Mouse (Mus musculus): ENCODE data around the gene Smg8. TPM values are rescaled to one million over a fixed set of nuclear protein-coding genes. Genes with fewer than 3 reads are reported as not detected.
"Not testable (repeated sequence)": the region's sequence is repeated elsewhere in the genome, so short reads cannot be mapped to it uniquely, and the experiment has no call there.

Smg8 gene
- total RNA-seq (2021) = 16.2 and 19.6 TPM in 2 replicates
- long read RNA-seq, transcript Smg8-201 (4 exons, 3,218 nt) = major isoform, 5 of 6 reads
- long read RNA-seq, partial matches to known transcripts = 1 of 6 reads
- long read RNA-seq, other reads (novel, unspliced or antisense) = 0 of 6 reads

DNA sequence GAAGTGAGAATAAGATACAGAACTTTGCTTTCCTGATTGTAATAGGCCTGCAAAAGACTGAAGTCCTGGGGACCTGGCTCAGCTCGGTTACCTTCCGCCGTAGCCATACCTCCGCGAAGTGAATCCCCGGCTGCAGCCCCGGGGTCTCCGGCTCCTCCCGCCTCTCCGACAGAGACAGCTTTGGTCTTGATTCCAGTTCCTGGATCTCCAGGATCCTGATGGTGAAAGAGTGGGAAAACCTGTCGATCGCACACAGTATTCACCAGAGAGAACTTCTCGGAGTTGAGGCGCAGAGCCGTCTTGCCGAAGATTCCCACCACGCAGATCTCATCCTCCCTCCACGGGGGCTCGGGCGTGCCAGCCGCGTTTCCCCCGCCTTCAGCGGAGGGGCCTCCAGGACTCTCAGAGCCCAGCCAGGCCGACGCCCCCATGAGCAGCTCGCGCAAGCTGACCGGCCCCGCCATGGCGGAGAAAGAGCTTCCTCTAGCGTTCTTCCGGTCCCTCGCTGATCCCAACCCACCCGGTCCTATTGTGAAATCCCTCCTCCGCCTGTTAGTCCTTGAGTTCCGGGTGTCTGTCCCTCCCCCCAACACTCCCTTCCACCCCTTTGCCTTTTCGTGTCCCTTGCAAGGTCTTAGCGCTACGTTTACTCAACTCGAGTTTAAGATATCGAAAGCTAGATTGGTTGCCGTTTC lies at the start of gene Smg8:
Gene Smg8 (minus strand): TSS at position 485 of the 695 bp plus-strand sequence.
- DNase-seq = peak; percentile 79

DNA sequence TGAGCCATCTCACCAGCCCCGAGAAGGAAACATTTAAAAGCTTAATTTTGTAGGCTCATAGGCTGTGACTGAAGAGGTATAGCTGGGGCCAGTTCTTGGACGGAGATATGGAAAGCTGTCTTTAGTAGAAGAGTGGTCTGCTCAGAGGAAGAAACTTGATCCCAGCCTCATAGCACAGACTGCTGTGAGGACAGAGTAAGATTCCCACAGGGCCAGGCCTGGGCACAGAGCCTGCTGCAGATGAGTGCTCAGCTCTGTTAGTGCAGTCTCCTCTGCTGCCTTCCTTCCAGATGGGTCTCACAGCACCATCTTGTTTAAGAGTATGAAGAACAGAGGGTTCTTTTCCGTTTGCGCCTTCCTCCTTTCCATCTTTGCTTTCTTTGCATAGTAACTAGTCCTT lies 49.7 kb upstream of the Smg8 start:
- no peak for DNase-seq

DNA sequence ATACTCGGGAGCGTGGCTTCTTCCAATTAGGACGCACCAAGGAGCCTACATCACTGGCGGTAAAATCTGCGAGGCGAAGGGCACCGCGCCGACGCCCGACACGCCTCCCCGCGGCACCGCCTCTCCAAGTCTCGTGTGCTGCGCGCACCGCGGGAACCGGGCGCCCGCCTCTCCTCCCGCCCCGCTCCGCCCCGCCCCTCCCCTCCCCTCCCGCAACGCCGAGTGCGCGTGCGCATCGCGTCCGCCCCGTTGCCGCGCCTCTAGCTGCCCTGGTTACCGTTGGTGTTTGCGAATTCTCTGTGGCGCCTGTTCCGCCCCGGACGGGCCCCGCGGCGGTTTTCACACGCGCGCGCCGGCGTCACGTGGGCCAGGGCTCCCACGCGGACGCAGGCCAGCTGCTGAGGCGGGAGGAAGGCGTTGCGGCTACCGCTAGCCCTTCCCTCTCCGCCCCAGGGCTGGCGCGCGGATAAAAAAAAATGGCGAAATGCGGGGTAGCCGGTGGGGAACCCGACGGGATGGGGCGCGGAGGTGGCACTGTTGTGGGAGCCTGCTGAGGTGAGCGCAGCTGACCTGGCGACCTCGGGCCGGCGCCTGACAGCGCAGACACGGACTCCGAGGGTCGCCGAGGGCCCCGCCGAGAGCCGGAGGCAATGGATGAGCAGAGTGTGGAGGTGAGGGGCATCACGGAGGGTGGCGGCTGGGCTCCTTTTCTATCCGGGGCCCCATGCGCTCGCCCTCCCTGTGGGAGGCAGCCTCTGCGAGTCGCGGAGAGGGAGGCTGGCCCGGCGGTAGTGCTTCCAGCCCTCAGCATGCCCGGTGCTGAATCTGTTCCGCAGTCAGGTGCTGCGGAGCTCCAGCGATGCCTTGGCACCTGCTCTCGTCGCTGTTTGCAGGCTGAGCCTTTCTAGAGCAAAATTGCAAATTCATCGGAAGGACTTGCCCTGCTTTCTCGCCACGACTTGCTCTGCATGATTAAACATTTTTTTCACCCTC lies 40.5 kb upstream of the Smg8 start, which contains the start of gene Trim37:
Gene Trim37 (plus strand): TSS at position 254 of the 993 bp plus-strand sequence.
- DNase-seq = peak; percentile 88

DNA sequence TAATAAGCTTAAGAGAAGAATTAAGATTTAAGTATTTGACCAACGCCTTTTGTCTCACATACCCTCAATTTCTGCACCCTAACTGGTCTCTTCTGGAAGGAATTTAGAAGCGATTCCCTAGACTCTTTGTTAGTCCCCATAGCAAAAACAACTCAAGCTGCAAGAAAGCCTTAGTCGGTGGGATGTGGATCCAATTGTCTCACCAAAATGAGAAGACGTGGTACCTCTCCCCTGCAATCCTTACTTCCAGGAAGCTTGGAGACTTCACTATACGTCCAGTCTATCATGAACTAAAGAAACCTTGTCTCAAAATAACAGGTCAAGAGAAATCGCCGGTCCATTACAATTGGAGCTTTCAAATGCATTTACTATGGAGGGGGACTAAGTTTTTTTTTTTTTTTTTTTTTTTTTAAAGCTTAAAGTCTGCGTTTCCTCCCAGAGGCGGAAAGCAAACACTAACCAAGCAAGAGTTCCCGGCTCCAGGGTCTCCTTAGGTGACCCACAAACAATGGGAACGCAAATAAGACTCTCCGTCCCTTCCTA lies 39.8 kb upstream of the Smg8 start:
- DNase-seq = no peak

DNA sequence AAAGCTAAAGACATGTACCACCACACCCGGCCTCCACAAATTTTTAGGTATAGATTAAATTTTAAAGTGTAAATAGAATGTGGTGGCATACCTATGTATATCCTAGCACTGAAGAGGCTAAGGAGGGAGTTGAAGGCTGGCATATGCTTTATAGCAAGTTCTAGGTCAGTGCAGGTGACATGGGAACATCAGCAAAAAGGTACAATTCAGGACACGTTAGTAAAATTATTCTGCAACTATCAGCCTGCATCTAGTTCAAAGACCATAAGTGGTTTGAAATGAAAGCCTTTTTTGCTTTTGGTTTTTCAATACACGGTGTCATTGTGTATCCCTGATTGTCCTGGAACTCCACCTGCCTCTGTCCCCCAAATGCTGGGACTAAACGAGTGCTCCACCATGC lies 39.0 kb upstream of the Smg8 start:
- DNase-seq = no peak

DNA sequence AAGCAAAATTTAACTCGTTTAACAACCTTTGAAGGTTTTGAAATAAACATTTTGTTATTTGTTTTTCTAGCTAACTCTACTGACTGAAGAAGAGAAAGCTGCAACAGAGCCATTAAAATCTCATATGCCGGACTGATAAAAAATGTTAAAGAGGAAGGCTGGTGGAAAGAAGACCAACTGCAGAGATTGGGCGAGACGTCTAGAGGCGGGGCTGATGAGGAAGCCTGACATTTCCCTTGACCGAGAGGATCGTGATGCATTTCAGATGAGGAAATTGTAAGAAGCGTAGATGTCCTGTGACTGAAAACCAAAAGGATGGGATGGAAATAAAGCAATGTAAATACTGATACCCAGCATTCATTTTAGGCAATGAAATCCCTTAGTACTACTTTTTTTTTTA lies 35.3 kb upstream of the Smg8 start:
- no peak for DNase-seq

DNA sequence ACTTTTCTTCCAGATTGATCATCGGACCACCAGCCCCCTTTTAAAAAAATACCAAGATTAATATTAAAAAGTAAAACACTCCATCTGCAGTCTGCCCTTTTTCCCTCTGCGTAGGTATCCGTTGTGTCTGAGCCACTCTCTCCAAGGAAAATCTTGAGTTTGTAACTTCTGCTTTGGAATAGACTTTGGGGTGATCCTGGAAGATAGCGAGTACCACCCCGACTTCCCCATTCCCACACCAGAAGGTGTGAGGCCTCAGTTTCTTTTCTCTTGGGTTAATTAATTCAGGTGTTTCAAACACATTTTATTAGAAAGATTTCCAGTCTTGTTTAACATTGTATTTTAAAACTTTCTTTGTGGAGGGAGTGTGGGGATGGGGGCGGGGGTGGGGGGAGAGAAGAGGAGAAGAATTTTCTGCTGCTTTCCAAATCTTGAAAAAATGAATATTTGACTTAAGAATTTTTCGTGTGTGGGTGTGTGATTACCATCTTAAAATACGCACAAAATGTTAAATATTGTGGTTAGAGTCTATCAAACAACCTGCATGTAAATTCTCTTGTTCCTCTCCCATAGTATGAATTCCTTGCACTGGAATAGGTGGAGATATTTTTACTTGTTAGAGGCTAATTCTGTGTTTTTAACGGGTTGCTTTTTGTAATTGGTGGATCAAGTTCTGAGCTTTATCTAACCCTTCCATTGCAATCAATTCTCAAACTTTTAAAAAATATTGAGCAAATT lies 23.8 kb upstream of the Smg8 start:
- no peak for DNase-seq

DNA sequence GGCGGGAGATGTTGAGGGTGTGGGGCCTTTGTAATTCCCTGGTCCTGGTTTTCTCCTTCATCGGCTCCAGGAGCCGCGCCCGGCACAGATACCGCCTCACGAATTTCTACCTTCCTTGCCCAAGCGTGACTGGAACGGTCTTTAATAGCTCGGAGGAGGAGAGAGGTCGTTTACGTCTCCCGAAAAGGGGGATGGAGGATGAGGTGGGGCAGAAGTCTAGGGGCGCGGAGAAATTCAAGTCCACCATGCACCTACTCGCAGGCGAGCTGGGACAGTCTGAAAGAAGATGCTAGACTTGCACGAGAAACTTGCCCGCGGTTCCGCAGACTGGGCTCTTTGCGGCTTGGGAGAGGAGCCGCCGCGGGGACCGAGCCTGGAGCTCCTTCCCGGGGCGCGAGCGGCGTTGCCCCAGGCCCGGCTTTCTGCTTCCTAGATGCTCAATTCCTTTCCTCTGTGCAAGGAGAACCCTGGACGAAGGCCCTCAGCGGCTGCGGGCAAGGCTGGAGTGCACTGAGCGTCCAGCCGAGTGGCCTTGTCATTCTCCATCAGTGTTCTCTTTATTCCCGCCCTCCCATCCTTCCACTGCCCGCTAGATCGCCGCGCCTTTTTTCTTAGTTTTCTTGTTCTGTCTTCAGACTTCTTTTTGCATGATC lies 23.1 kb upstream of the Smg8 start:
- peak; percentile 26 for DNase-seq

DNA sequence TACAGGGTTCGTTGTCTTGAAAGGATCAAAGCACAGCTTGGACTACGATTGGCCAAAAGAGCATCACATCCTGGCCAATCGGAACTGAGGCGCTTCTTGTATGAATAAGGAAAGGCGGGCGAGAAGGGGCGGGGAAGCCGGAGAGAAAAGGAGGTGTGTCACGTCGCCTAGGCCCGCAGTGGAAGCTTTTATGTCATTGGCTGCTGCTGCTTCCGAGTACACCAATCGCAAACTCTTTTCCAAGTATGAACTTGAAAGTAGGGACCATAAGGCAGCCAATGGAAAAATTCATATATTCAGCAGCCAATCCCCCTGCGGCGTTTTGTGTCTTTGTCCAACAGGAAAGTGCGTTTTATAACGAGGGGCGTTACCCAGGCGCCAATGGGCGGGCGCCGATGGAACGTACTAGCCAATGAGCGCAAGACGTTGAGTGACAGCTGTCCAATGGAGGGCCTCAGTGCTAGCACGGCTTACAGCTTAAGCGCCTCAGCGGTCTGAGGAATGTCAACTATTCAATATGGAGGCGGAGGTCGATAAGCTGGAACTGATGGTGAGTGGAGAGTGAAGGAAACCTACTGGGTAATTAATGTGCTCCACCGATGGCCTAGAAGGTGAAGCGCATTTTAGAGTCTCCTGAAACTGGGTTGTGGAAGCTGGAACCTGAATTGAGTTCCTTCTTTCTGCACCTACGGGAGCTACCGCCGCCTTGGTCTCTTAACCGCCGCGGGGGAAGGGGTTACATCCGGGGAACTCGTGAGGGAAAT lies 22.4 kb upstream of the Smg8 start, which contains the start of gene Ska2:
Gene Ska2 (plus strand): TSS at position 480 of the 764 bp plus-strand sequence.
- DNase-seq = peak; percentile 94

DNA sequence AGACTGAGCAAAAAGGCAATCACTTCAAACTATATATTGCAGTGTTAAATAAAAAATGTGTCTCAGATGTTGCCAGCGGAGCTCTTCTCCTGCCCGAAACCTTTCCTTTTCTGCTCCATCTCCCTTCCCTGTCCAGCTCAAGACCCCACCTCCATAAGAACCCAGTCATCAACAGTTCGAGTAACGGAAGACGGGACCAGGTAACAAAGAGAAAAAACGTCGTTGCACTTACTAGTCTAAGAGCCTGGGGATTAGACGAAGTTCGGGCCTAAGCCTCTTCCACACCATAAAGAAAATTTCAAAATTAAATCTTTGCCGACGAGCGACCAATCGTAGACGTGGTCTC lies 21.8 kb upstream of the Smg8 start, which contains the start of gene Prr11:
Gene Prr11 (minus strand): TSS at position 300 of the 346 bp plus-strand sequence.
- DNase-seq = no peak

DNA sequence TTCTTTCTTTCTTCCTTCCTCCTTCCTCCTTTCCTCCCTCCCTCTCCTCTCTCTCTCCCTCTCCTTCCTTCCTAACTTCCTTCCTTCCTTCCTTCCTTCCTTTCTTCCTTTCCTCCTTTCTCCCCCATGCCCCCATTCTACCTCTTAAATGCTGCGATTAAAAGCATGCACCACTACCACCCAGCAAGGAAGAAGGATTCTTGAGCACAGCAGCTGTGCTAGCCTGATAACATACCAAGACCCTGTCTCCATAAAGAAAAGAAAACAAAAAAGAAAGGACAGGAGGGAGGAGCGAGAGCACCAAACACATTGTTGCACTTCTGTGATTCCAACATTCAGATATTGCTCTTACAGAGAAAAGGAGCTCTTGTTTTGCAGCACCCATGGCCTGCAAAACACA lies 568 bp upstream of the Smg8 start:
- DNase-seq = no peak

DNA sequence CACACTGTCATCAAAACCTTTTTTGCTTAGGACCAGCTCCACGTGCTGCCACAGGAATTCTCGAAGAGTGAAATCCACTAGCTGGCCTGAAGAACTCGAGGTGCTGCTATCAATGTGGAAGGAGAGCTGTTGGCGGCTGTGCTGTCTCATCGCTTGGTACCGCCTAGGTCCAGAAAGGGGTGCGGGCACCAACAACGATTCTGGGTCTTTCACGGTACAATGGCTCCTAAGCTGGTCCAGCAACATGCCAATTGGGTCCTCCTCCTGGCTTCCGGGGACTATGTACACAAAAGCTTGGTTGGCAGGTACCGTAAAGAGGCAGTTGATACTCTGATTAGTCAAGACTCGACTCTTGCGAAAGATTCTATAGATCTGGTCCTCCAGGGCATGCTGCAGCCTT lies 1.1 kb downstream of the Smg8 start:
- no peak for DNase-seq

DNA sequence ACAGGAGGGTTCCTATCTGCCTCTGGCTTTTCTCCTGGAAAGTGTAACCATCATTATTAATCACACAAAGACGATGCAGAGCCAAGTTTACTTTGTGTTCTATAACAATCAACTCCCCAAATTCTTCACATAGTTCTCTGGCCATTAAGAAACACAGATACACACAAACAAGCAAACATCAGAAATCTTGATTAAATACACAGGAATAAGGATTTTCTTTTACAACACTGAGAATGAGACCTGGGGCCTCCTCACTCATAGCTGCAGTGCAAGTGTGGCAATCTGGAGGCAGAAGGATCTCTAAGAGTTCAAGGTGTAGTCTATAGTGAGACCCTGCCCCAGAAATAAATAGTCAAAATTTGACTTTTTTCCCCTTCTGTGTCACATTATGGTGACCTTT lies 2.9 kb downstream of the Smg8 start:
- no peak for DNase-seq

DNA sequence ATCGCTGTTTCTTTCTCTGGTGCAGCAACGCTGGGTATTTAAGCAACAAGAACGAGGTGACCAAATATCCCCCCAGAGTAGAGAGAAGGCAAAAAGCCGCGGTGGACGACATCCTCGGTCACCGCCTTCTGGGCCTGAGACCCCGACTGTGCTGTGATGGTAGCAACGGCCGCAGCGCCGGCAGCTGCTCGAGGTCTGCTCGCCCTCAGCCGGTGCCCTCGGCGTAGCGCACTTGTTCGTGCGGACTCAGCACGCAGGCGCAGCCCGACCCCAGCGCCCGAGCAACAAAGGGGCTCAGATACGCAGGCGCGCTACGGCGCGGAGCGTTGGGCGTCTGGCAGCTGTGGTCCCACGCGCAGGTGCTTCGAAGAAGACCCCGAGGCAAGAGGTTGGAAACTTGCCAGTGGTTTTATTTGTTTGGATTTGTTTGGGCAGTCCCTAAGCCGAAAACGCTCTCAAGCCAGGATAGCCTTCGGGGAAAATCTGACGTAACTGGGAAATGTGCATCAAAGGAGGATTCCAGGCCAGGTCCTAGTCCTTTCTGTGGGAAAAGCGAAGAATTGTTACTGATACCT lies 12.6 kb downstream of the Smg8 start, which contains the start of gene Gdpd1:
Gene Gdpd1 (minus strand): TSS at position 197 of the 575 bp plus-strand sequence.
- peak; percentile 90 for DNase-seq

DNA sequence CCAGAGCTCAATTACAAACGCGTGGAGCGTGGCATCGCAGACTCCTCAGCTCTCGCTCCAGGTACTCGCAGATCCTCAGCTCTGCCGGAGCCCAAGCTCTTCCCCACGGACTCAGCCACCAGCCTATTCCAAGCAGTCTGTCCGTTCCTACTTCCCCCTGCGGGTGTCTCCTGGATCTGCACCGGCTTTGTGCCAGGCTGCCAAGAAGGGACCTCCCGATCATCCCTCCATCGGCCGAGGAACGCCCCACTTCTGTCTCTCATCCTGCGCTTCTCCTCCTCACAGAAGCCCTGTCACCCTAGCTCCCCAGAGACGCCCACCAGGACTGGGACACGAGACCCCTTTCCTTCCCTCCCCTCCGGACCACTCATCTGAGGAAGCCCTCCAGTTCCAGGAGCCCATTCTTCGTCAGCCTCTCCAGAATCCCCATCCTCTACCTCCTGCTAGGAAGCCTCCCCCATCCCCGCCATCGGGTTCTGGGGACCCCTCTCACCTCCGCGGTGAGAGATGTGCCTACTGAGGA lies 13.2 kb downstream of the Smg8 start:
- peak; percentile 64 for DNase-seq

DNA sequence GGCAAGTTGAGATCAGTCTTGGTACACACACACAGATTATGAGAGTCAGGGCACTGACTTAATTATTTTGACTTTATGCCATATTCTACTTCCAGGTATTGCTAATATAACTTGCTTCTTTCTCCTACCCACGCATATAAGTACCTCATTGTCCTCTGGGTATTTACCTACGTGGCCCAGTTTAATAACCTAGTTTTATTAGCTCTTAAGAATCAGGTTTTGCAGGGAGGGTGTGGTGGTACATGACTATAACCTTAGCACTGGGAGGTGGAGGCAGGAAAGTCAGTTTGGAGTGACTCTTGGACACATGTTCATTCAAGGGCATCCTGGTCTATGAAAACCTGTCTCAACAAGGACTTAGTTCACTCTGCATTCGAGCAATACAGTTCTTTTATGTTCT lies 24.5 kb downstream of the Smg8 start:
- DNase-seq = no peak

DNA sequence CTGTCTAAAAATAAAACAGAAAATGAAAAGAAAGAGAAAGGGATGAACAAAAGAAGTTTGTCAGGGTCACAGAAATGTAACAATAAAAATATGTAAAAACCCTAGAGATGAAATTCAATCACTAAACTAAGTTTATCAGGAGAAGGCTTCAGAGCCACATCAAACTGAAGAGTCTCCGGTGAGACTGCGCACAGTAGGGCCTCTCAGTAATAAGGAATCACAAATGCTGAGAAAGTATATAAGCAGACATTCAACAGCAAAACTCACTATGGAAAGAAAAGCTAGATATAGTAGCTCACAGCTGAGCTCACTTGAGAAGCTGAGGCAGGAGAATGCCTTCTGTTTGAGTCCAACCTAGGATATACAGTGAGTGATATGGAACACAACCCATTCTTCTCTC lies 26.2 kb downstream of the Smg8 start:
- DNase-seq = no peak

DNA sequence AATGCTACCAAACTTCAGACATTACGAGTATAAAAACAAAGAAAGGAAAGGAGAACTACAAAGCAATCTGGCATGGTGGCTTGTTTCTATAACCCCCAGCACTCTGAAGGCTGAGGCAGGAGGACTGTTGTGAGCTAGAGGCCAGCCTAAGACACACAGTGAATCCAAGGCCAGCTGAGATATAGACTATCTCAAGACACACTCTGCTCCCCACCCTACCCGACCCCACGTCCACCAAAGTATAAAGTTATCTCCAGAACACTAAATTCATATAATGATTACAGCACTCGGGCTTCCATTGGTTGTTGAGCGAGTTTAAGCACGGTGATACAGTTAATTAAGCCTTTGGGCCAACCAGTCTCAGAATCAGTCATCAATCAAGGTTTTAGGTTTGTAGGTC lies 30.3 kb downstream of the Smg8 start:
- no peak for DNase-seq

DNA sequence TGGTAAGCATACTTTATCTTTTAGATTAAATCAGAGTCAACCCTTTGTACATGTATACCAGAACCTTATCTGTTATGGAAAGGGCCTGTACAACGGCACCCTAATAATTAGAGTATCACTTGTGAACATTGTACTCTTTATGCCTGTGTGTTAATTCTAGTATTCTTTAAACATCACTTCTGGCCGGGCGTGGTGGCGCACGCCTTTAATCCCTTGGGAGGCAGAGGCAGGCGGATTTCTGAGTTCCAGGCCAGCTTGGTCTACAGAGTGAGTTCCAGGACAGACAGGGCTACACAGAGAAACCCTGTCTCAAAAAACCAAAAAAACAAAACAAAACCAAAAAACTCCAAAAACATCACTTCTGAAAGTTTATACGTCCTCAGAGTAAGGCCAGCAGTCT lies 37.7 kb downstream of the Smg8 start:
- DNase-seq = not testable (repeated sequence)

DNA sequence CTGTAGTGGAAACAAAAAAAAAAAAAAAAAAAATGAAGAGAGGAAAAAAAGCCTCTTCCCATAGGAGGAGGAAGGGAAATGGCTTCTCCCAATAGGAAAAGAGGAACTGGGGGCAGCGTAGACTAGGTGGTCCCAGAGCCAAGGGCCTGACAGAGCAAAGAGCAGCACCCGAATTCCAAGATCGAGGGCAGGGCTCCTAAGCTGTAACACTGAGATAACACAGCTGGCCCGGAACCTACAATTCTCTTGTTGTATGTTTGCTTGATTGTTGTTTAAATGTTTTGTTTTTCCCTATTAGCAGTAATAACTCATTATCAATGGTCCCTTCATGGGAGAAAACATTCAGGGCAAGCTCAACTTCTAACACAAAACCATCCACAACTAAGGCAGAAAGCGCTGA lies 39.6 kb downstream of the Smg8 start:
- DNase-seq = no peak
